Mouse (Mus musculus) heart, embryonic 11.5 days (tissue): ENCODE results near the gene Slc28a1. TPM values are rescaled to one million over a fixed set of nuclear protein-coding genes. Genes with fewer than 3 reads are reported as not detected.
A peak's percentile ranks its signal among the peaks of the same experiment; 100 is the strongest.
"Not testable (repeated sequence)": the region's sequence is repeated elsewhere in the genome, so short reads cannot be mapped to it uniquely, and the experiment has no call there.

Experiments used
- ATAC-seq: fragments of 200-750 bp; cut with Nextera tagmentation; replicated peaks from 2 replicates; pipeline ENCODE4 v1.8.0; 2017; ENCODE audit warnings: moderate library complexity; ENCODE audit not compliant: insufficient number of reproducible peaks, low FRiP score, low TSS enrichment
- H3K27ac ChIP-seq: fragments of 300-500 bp; sonication (generic); 2 replicates; pipeline ENCODE4 v1.5.1; 2014; ENCODE audit warnings: mild to moderate bottlenecking, low read depth, low read length
- H3K27me3 ChIP-seq: fragments of 300-500 bp; sonication (generic); 2 replicates; pipeline ENCODE4 v1.6.1; 2014; ENCODE audit warnings: mild to moderate bottlenecking, low read length, mixed read lengths; ENCODE audit not compliant: control insufficient read depth, insufficient read depth
- H3K36me3 ChIP-seq: fragments of 300-500 bp; sonication (generic); 2 replicates; pipeline ENCODE4 v1.6.1; 2014; ENCODE audit warnings: mild to moderate bottlenecking, low read length, moderate library complexity, mixed read lengths; ENCODE audit not compliant: control insufficient read depth, insufficient read depth
- H3K4me1 ChIP-seq: fragments of 300-500 bp; sonication (generic); 2 replicates; pipeline ENCODE4 v1.6.1; 2014; ENCODE audit warnings: low read length; ENCODE audit not compliant: control insufficient read depth, insufficient read depth
- H3K4me2 ChIP-seq: fragments of 300-500 bp; sonication (generic); 2 replicates; pipeline ENCODE4 v1.6.1; 2014; ENCODE audit warnings: mild to moderate bottlenecking, moderate library complexity
- H3K4me3 ChIP-seq: fragments of 300-500 bp; sonication (generic); 2 replicates; pipeline ENCODE4 v1.5.1; 2014; ENCODE audit warnings: low read depth, low read length
- H3K9ac ChIP-seq: fragments of 300-500 bp; sonication (generic); 2 replicates; pipeline ENCODE4 v1.6.1; 2014; ENCODE audit warnings: mild to moderate bottlenecking, low read depth, low read length, moderate library complexity
- H3K9me3 ChIP-seq: fragments of 300-500 bp; sonication (generic); replicated peaks from 2 replicates; pipeline ENCODE4 v1.6.1; 2016; ENCODE audit warnings: low read length; ENCODE audit not compliant: control insufficient read depth
- WGBS: fragments of 180-500 bp; shearing (Covaris S2); extraction: QIAGEN DNeasy Blood & Tissue Kit; methylation state at CpG from one replicate; pipeline ENCODE4 v1.1.7; 2014; ENCODE audit not compliant: insufficient replicate concordance; 5-methylcytosine and 5-hydroxymethylcytosine counted together
- polyA plus RNA-seq: library from polyadenylated mRNA; unstranded; fragments of >200 nt; fragmentation: Nextera tagmentation; extraction: Ambion mirVana; gene quantifications from 2 replicates; pipeline ENCODE4 v1.2.1, GENCODE M21; 2014

The Slc28a1 gene
- polyA plus RNA-seq, 1 experiment from 2014 or later: 0.07 TPM

DNA sequence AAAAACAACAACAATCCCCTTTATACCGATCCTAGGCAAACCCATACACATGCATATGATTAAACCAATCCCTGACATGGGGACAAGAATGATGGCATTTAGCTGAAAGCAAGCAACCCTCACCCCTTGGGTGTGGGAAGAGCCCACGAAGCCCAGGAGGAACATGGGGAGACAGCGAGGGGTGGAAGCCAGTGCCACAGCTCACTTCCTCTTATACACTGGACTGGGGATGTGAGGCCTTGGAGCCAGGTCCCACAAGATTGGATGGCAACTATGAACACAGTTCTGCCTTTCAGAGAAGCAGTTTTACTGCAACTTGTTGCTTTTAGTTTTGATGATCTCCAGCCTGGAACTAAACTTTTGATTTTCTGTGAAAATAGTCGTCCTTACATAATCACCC is 85.2 kb downstream of the Slc28a1 start:
- ATAC-seq: no peak
- Histone ChIP-seq H3K36me3 (no peaks in the 10 kb centered on the region), H3K4me1 (peaks cover 8% of the 10 kb centered on the region), H3K27me3 (0 out of 2 replicates have a peak, but pooled peaks cover 2% of the 10 kb centered on the region), H3K27ac (no peak overlapping the region), H3K9ac (no peak overlapping the region), H3K9me3 (no peaks in the 10 kb centered on the region), H3K4me3 (no peak overlapping the region), H3K4me2 (no peak overlapping the region)
- WGBS: 58% methylated on average over 4 of the region's 4 CpGs

- no peak overlapping the region for H3K4me2 ChIP-seq
- WGBS: 45% methylated on average over 5 of the region's 5 CpGs
- ATAC-seq: no peak
- no peaks in the 10 kb centered on the region for H3K27me3 ChIP-seq
- peaks cover 8% of the 10 kb centered on the region for H3K4me1 ChIP-seq
- H3K4me3 ChIP-seq: no peak overlapping the region
- no peak overlapping the region for H3K27ac ChIP-seq
- no peaks in the 10 kb centered on the region for H3K9me3 ChIP-seq
- H3K9ac ChIP-seq: no peak overlapping the region
- H3K36me3 ChIP-seq: no peaks in the 10 kb centered on the region
Observed at GRCm38 (mm10) chr7:81202389-81202788, 87.8 kb downstream of the Slc28a1 start.

DNA sequence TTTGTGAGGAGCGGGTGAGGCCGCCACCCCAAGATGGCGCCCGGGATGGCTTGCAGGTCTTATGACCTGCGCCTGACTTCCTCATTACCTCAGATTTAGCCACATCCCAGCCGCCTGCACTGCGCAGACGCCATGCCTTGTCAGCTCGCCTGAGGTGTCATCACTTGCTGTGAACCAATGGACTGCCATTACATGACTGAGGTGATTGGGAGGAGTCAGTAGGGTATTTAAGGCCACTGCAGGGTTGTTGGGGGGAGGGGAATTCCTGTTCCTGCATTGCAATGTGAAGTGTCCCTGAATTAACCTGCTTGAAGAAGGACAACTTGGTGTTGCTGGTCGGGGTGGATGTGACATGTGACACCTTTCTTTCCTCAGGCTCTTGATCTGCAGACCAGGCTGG is 89.0 kb downstream of the Slc28a1 start:
- H3K4me3 ChIP-seq, H3K4me2 ChIP-seq, H3K27me3 ChIP-seq, H3K36me3 ChIP-seq, H3K9ac ChIP-seq, H3K9me3 ChIP-seq, H3K27ac ChIP-seq, ATAC-seq, H3K4me1 ChIP-seq: not testable (repeated sequence)
- WGBS: 80% methylated on average over 10 of the region's 10 CpGs

DNA sequence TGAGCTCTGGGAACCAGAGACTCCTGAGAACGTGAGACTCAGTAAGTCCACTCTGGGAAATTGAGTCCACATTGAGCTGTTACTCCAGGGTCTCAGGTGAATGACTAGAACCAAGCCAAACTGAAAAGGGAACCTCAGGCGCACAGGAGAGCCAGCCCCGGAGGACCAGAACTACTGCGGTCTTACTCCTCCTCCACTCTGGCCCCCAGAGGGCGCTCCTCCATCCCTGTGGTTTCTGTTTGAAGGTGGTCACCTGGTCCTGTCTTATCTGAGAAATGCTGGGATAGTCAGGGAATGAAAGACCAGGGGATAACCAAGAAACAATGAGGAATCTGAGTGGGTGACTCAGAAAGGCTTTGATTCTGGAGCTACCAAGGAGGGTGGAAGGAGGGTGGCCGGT is 94.3 kb downstream of the Slc28a1 start:
- no peak overlapping the region for H3K9ac ChIP-seq
- no peak overlapping the region for H3K4me2 ChIP-seq
- H3K27ac ChIP-seq: no peak overlapping the region
- H3K4me3 ChIP-seq: no peak overlapping the region
- ATAC-seq: no peak
- 17% methylated on average over 6 of the region's 6 CpGs for WGBS
- peaks cover 10% of the 10 kb centered on the region; the same call in 1 of the 2 replicates for H3K4me1 ChIP-seq
- peaks cover 14% of the 10 kb centered on the region for H3K27me3 ChIP-seq
- H3K36me3 ChIP-seq: no peaks in the 10 kb centered on the region
- no peaks in the 10 kb centered on the region for H3K9me3 ChIP-seq

DNA sequence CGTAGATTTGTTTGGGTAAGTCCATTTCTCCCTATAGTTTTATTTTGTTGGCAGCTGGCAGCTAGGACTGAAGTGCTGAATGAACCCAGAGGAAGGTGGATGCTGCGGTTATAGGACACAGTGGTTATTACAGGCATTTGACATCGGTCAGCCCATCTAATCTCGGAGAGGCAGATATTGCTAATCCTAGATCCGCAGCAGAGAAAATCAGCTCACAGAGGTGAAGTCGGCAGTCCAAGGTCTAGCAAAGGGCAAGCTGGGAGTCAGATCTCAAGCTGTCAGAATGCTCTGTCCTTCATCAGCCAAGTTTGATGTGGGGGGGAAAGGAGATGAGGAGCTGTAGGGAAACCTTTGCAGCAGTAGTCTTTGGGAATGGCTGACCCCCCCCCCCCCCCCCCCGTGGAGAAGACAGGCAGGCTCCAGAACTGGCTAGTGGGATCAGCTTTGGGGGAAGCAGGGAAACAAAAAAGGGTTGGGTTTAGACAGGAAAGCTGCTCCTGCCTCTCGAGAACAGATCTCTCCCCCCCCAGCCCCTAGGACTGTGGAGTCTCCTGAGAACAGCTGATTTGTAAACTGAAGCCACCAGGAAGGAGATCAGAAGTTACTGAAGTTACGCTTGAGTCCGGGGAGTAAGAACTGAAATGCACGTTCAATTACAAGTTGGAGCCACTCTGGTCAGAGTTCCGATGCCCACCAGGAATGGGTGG is 95.5 kb downstream of the Slc28a1 start:
- H3K27me3 ChIP-seq: peaks cover 20% of the 10 kb centered on the region
- H3K9ac ChIP-seq: no peak overlapping the region
- no peaks in the 10 kb centered on the region for H3K36me3 ChIP-seq
- peaks cover 13% of the 10 kb centered on the region; the same call in 1 of the 2 replicates for H3K4me1 ChIP-seq
- H3K27ac ChIP-seq: no peak overlapping the region
- no peak overlapping the region for H3K4me2 ChIP-seq
- ATAC-seq: no peak
- WGBS: 38% methylated on average over 12 of the region's 12 CpGs
- H3K4me3 ChIP-seq: no peak overlapping the region
- no peaks in the 10 kb centered on the region for H3K9me3 ChIP-seq

DNA sequence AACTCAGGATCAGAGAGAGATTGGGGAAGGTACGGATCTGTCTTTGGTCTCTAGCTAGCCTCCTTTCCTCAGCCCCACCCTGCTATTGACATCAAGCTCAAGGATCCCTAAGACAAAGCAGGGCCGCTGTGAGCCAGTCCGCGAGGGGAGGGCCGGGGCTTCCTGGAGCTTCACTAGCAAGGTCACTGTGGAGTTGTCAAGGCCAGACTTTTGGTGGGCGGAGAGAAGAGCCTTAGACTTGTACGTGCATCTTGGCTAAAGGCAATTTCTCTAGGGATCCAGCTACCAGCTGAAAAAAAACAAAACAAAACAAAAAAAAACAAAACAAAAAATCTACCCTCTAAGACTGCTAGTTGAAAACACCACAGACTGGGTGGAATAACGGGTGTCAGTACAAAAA is 97.2 kb downstream of the Slc28a1 start:
- 5% methylated on average over 8 of the region's 8 CpGs for WGBS
- Histone ChIP-seq H3K4me3 (peak overlapping the region; percentile 64), H3K9ac (no peak overlapping the region), H3K27ac (no peak overlapping the region), H3K27me3 (peaks cover 25% of the 10 kb centered on the region), H3K9me3 (no peaks in the 10 kb centered on the region), H3K4me1 (peaks cover 13% of the 10 kb centered on the region; the same call in 1 of the 2 replicates), H3K36me3 (no peaks in the 10 kb centered on the region), H3K4me2 (peak overlapping the region; percentile 75)
- no peak for ATAC-seq

DNA sequence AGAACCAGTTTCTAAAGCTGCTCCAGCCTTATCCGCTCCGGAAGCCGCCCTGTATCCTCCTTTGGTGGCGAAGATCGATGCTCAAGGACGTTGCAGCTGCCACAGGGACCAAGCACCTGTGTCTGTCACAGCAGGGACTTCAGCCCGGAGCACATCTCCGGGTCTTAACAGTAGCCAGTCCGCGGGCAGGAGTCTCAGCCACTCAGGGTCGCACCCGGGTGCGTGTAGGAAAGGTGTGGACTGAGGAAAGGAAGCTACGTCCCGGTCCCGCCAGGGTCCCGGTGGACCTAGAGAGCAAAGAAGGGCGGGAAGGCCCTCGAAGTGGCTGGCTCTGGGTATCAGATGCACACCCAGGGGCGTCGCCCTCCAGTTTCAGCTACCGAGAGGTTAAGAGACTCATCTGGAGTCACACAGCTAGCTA is 97.7 kb downstream of the Slc28a1 start:
- H3K9me3 ChIP-seq: no peaks in the 10 kb centered on the region
- WGBS: under 1% methylated on average over 22 of the region's 22 CpGs
- peak overlapping the region; percentile 81 for H3K27ac ChIP-seq
- H3K9ac ChIP-seq: peak overlapping the region; percentile 67
- peaks cover 25% of the 10 kb centered on the region for H3K27me3 ChIP-seq
- peak; percentile 53 for ATAC-seq
- peaks cover 13% of the 10 kb centered on the region; the same call in 1 of the 2 replicates for H3K4me1 ChIP-seq
- peak overlapping the region; percentile 75 for H3K4me2 ChIP-seq
- H3K4me3 ChIP-seq: peak overlapping the region; percentile 64
- no peaks in the 10 kb centered on the region for H3K36me3 ChIP-seq

DNA sequence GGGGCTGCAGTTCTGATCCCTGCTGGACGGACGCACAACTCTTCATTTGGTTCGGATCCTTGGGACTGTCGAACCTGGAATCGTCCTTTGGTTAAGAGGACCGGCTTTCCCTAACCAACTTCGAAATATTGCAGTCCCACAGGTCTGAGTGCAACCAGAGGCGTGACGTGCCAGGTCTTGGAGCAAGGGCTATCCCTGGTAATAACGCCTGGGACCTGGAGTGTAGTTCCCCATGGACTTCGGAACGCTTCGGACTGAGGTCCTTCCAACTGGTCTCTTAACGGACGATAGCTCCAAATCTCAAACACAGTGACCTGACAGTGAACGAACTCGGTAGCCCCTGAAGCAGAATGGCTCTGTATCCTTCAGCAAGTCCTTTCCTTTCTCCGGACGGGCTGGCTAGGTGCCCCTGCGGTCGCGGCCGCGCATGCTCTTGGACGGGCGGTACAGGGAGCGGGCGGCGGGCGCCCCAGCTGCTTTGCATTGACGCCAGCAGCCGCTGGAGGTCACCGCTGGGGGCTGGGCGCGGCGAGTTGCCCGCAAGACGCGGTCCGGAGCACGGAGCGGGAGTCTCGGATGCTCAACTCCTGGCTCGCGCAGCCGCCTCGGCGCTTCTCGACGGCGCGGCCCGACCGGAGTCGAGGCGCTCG is 98.2 kb downstream of the Slc28a1 start:
- Histone ChIP-seq H3K4me2 (peak overlapping the region; percentile 75), H3K9ac (peak overlapping the region; percentile 70), H3K27ac (peak overlapping the region; percentile 81), H3K4me3 (peak overlapping the region; percentile 64), H3K4me1 (peaks cover 13% of the 10 kb centered on the region; the same call in 1 of the 2 replicates), H3K27me3 (peaks cover 25% of the 10 kb centered on the region), H3K9me3 (no peaks in the 10 kb centered on the region), H3K36me3 (no peaks in the 10 kb centered on the region)
- WGBS: under 1% methylated on average over 55 of the region's 57 CpGs
- ATAC-seq: peak; percentile 81
